Mouse (Mus musculus) CH12.LX (cell line): ENCODE measurements at regions not wholly inside any gene's neighbourhood (a gene's known extent, or its start where the extent isn't known, plus 50 kb on each side); places are given as distances from the start of the nearest gene placed in this dataset.

Source experiments
- DNase-seq: peaks from one replicate; pipeline ENCODE4 v3.0.0-alpha.2; 2013; ENCODE audit errors: extremely low read depth
- H3K27ac ChIP-seq: 2 replicates; pipeline ENCODE4 v1.5.1; 2012; ENCODE audit warnings: low read depth, mild to moderate bottlenecking, control low read depth, moderate library complexity; ENCODE audit not compliant: insufficient read depth
- H3K27me3 ChIP-seq: replicated peaks from 2 replicates; pipeline ENCODE3; 2012; ENCODE audit warnings: inconsistent platforms
- H3K36me3 ChIP-seq, 2 experiments: replicated peaks in 1 of 2; 2 replicates each; pipeline versions ENCODE3 to v1.6.1; 2012; ENCODE audit warnings: inconsistent platforms in 1 of 2, low read length in 1 of 2, mild to moderate bottlenecking in 1 of 2, mixed read lengths in 1 of 2, moderate library complexity in 1 of 2; ENCODE audit not compliant: control insufficient read depth in 1 of 2, insufficient read depth in 1 of 2
- H3K4me1 ChIP-seq, 2 experiments: 2 replicates each; pipeline ENCODE4 v1.6.1; 2012; ENCODE audit warnings: inconsistent platforms in 1 of 2, moderate library complexity in 1 of 2; ENCODE audit not compliant: insufficient read depth in 2 of 2, control insufficient read depth in 1 of 2
- H3K4me2 ChIP-seq: 2 replicates; pipeline ENCODE4 v1.6.1; 2012; ENCODE audit warnings: low read depth, mild to moderate bottlenecking, control low read depth; ENCODE audit not compliant: poor library complexity, insufficient read depth, severe bottlenecking
- H3K4me3 ChIP-seq, 3 experiments: fragments of 150-350 bp in 1 of 3; sonication (generic) in 1 of 3; replicated peaks in 1 of 3; 2 replicates each; pipeline versions ENCODE3 to v1.5.1; 2011 to 2012; ENCODE audit warnings: low read depth in 2 of 3, low read length in 2 of 3, mild to moderate bottlenecking in 2 of 3, moderate library complexity in 2 of 3, control low read depth in 1 of 3, improper control_type of control experiment in 1 of 3, inconsistent platforms in 1 of 3, mixed read lengths in 1 of 3; ENCODE audit not compliant: poor library complexity in 1 of 3
- H3K79me2 ChIP-seq: replicated peaks from 2 replicates; pipeline ENCODE4 v1.6.1; 2012; ENCODE audit warnings: mild to moderate bottlenecking, moderate library complexity; ENCODE audit not compliant: control insufficient read depth, poor library complexity, insufficient read depth, severe bottlenecking; ENCODE audit errors: extremely low read depth
- H3K9ac ChIP-seq: 2 replicates; pipeline ENCODE4 v1.6.1; 2012; ENCODE audit warnings: low read depth, mild to moderate bottlenecking, control low read depth, moderate library complexity; ENCODE audit not compliant: insufficient read depth
- H3K9me3 ChIP-seq: replicated peaks from 2 replicates; pipeline ENCODE3; 2012; ENCODE audit warnings: low read length, inconsistent platforms, mixed read lengths
- BHLHE40 ChIP-seq: IDR thresholded peaks from 2 replicates; pipeline ENCODE4 v1.6.1; 2011; ENCODE audit warnings: mild to moderate bottlenecking, low read depth, low read length, improper control_type of control experiment
- CHD2 ChIP-seq: IDR thresholded peaks from 2 replicates; pipeline ENCODE4 v1.6.1; 2011; ENCODE audit warnings: low read length, improper control_type of control experiment
- CTCF ChIP-seq, 2 experiments: IDR thresholded peaks in 1 of 2; conservative IDR thresholded peaks in 1 of 2; 2 replicates each; pipeline ENCODE4 v1.5.1; 2011 to 2012; ENCODE audit warnings: low read depth in 2 of 2, low read length in 2 of 2, improper control_type of control experiment in 1 of 2, inconsistent platforms in 1 of 2, mild to moderate bottlenecking in 1 of 2, moderate library complexity in 1 of 2
- E2F4 ChIP-seq: IDR thresholded peaks from 2 replicates; pipeline ENCODE4 v1.6.1; 2011; ENCODE audit warnings: low read depth, low read length, improper control_type of control experiment; ENCODE audit not compliant: insufficient replicate concordance
- EP300 ChIP-seq: IDR thresholded peaks from 2 replicates; pipeline ENCODE4 v1.6.1; 2011; ENCODE audit warnings: low read length, improper control_type of control experiment
- ETS1 ChIP-seq: conservative IDR thresholded peaks from 2 replicates; pipeline ENCODE4 v1.6.1; 2012; ENCODE audit warnings: low read depth, mild to moderate bottlenecking, inconsistent platforms, low read length, improper control_type of control experiment, moderate library complexity
- IRF4 ChIP-seq: IDR thresholded peaks from 2 replicates; pipeline ENCODE4 v1.6.1; 2014; ENCODE audit warnings: low read depth, mild to moderate bottlenecking, inconsistent platforms, low read length, improper control_type of control experiment
- JUN ChIP-seq: IDR thresholded peaks from 2 replicates; pipeline ENCODE4 v1.6.1; 2011; ENCODE audit warnings: low read depth, mild to moderate bottlenecking, low read length, improper control_type of control experiment, moderate library complexity; ENCODE audit not compliant: insufficient read depth
- JUND ChIP-seq: conservative IDR thresholded peaks from 2 replicates; pipeline ENCODE4 v1.6.1; 2011; ENCODE audit warnings: low read depth, low read length, improper control_type of control experiment
- NELFE ChIP-seq: IDR thresholded peaks from 2 replicates; pipeline ENCODE4 v1.6.1; 2011; ENCODE audit warnings: low read depth, low read length, improper control_type of control experiment
- PAX5 ChIP-seq: IDR thresholded peaks from 2 replicates; pipeline ENCODE4 v1.6.1; 2012; ENCODE audit warnings: low read length, inconsistent platforms, mixed read lengths
- POLR2AphosphoS2 ChIP-seq: IDR thresholded peaks from 2 replicates; pipeline ENCODE4 v1.6.1; 2011; ENCODE audit warnings: low read depth, low read length, improper control_type of control experiment
- USF2 ChIP-seq: conservative IDR thresholded peaks from 2 replicates; pipeline ENCODE4 v1.6.1; 2011; ENCODE audit warnings: low read depth, low read length, improper control_type of control experiment
- ZC3H11A ChIP-seq: IDR thresholded peaks from 2 replicates; pipeline ENCODE4 v1.6.1; 2012; ENCODE audit warnings: low read depth, mild to moderate bottlenecking, inconsistent platforms, low read length, improper control_type of control experiment
- ZKSCAN1 ChIP-seq: IDR thresholded peaks from 2 replicates; pipeline ENCODE4 v1.6.1; 2012; ENCODE audit warnings: low read depth, inconsistent platforms, low read length, improper control_type of control experiment, borderline replicate concordance
- dilution Hi-C: fragments of 300-500 bp; cut with MboI; formaldehyde crosslinking; loops from 2 replicates; pipeline ENCODE4 v1.14.3; 2020; ENCODE audit warnings: low sequenced_read_pairs; ENCODE audit not compliant: extremely low pct_unique_long_range_greater_than_20kb, extremely low pct_ligation_motif_present
- in situ Hi-C: fragments of 300-500 bp; cut with MboI; formaldehyde crosslinking; loops from 3 replicates; pipeline ENCODE4 v1.14.3; 2019; ENCODE audit warnings: low sequenced_read_pairs, low pct_ligation_motif_present, low pct_unique_long_range_greater_than_20kb, mixed read lengths

DNA sequence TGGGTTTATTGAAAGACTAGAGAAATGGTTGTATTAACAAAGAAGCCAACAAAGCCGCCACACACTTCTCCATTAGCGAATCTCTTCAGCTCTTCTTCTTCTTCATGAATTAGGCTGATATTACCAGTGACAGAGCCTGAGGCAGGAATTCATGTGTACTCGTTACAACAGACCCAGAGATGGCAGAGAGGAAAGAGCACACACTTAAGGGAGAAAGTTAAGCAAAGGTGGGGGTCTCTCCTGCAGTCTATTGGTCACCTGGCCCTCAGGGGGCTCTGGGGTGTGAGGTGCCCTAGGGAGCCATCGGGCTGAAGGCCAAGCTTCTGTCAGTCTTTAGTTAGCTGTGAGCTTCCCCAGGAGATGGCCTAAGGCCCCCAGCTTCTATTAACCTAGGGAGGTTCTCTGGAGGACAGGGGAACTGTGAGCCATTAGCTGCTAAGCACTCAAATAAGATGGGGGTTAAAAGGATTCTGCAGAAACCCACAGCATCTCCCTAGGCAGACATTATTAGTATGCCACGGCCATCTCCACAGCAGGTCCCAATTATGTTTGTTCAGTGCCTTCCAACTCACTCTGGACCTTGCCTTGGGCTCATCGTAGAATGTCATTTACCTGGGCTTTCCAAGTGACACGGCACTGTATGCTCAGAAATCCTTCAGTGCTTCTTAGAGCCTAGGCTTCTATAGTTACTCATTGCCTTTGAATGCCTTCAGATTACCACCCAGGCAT, 541.2 kb downstream of the Plekhb2 start:
- H3K4me2 ChIP-seq = no peak overlapping the region
- H3K27ac ChIP-seq = no peak overlapping the region
- H3K36me3 ChIP-seq = no peaks in the 10 kb centered on the region
- dilution Hi-C loops = no loop called here
- H3K9ac ChIP-seq = no peak overlapping the region
- no peaks in the 10 kb centered on the region for H3K79me2 ChIP-seq
- no peak overlapping the region for H3K4me3 ChIP-seq
- H3K4me1 ChIP-seq = peaks cover 0 to 4% of the 10 kb centered on the region in 2 experiments; a peak in 1 of 4 replicates
- no peaks in the 10 kb centered on the region for H3K9me3 ChIP-seq
- TF ChIP-seq CTCF (conservative IDR thresholded peaks at IDR 0.05 in 1 of 2, IDR thresholded peaks at IDR 0.05 in 1 of 2; ENCODE audit: low read depth in 2 of 2, low read length in 2 of 2) (no peak), JUN (no peak), BHLHE40 (no peak), CHD2 (no peak), JUND (no peak), ZKSCAN1 (no peak), ZC3H11A (no peak), NELFE (no peak), E2F4 (no peak), PAX5 (no peak), USF2 (no peak), EP300 (no peak), ETS1 (no peak), IRF4 (no peak)
- no peaks in the 10 kb centered on the region for H3K27me3 ChIP-seq
- DNase-seq = no peak
- in situ Hi-C loops = no loop called here

DNA sequence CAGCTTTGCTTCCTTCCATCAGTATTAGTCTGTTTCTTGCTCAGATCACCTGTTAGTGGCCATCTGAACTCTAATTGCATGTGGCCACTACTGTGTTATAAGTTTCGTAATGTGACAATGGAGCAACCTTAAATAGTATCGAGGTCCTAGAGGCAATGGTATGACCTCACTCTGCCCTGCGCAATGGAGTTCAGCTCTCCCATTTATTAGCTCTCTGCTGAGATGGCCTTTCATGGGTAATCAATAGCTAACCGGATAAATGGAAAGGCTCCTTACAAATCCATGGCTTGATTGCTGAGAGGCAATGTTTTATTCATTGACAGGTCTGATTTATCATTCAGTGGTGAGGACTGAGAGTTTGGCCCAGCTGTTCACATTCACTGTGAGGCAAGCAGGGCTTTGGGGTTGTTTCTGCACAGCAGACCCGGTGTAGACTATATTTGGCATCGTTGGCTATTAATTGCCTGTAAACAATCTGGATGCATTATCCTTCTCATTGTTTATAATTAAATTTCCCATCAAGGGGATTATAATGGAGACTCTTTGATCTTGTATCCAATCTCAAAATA, 543.9 kb downstream of the Plekhb2 start:
- no peak overlapping the region for H3K9ac ChIP-seq
- no peak for DNase-seq
- no peak overlapping the region for H3K4me3 ChIP-seq
- in situ Hi-C loops = no loop called here
- H3K79me2 ChIP-seq = no peaks in the 10 kb centered on the region
- no peaks in the 10 kb centered on the region for H3K36me3 ChIP-seq
- dilution Hi-C loops = no loop called here
- H3K4me2 ChIP-seq = no peak overlapping the region
- no peaks in the 10 kb centered on the region for H3K27me3 ChIP-seq
- no peaks in the 10 kb centered on the region for H3K4me1 ChIP-seq
- TF ChIP-seq POLR2AphosphoS2 = no peak
- no peak for TF ChIP-seq CTCF (conservative IDR thresholded peaks at IDR 0.05 in 1 of 2, IDR thresholded peaks at IDR 0.05 in 1 of 2; ENCODE audit: low read depth in 2 of 2, low read length in 2 of 2)
- H3K27ac ChIP-seq = no peak overlapping the region
- peaks cover 2% of the 10 kb centered on the region for H3K9me3 ChIP-seq
